Mouse (Mus musculus) testis, postnatal 14 days (tissue): ENCODE measurements at regions not wholly inside any gene's neighbourhood (a gene's known extent, or its start where the extent isn't known, plus 50 kb on each side); places are given as distances from the start of the nearest gene placed in this dataset.
"Not testable (repeated sequence)": the region's sequence is repeated elsewhere in the genome, so short reads cannot be mapped to it uniquely, and the experiment has no call there.

Experiments used
- DNase-seq: peaks from one replicate; pipeline ENCODE4 v3.0.0; 2021; ENCODE audit warnings: low spot score

DNA sequence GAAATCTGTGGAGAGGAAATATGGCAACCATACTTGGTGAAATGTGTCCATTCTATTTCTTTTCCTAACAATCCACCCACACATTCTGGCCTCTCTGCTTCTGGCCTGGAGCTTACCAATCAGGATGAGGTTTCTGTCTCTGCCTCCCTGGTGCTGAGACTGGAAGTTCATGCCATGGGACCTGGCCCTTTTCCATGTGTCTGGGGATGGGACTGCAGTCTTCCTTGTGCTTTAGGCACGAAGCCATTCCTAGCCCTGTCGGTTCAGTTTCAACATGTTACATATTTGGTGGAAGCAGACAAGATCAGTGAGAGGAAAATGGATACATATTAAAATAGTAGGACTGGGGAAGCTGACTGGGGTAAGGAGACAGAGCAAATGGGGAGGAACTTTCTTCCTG lies 100.2 kb upstream of the Tcerg1l start:
- peak; percentile 11 for DNase-seq

DNA sequence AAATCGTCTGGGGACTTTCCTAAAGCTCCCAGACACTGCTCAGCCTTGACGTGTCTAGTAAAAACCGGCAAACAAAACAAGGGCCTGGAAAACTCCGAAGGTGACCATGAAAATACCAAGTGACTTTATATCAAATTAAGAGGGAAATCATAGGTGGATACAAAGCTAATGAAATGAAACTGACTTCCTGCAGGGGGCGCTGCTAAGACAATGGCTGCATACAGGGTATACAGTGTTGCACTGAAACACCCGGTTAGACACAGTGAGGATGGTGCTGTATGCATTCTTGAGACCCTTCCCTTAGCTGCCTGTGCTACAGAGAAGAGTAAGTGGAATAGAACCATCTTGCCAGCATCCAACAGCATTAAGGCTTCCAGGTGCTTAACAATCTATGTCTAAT lies 99.7 kb upstream of the Tcerg1l start:
- DNase-seq: peak; percentile 47

DNA sequence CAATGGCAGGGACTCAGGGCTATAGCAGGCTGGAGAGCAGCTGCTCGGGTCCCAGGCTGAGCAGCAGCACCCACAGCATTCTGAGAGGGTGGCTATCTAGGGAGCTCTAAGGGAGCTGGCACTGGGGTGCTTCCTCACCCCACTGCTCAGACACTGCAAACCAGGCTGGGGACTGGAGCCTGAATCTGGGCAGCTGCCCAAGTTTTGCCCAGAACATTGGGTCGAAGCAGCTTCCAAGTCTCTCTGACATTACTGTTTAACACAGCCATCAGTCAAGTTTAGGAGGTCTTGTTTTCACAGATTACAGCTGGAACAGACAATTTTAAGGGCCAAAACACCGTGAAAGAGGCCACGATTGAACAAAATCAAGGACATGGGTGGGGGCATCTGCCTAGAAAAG lies 96.1 kb upstream of the Tcerg1l start:
- DNase-seq: no peak

DNA sequence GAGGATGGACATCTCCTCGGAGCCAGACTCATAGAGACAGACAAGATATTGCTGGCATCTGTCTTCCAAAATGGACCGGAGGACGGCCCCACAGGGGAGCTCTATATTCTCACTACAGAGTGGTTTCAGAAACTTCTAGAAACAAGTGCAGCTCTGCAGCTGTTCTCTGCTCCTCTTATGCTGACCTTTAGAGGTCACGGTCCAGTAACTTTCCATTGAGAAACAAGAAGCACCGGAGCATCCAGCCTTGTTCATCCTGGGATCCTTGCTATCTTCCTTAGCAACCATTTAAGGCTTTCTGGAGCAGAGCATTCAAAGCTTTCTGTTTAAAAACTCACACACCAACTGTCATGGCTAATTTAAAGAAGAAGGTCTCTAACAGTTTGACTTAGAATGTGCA lies 94.7 kb upstream of the Tcerg1l start:
- DNase-seq: no peak

DNA sequence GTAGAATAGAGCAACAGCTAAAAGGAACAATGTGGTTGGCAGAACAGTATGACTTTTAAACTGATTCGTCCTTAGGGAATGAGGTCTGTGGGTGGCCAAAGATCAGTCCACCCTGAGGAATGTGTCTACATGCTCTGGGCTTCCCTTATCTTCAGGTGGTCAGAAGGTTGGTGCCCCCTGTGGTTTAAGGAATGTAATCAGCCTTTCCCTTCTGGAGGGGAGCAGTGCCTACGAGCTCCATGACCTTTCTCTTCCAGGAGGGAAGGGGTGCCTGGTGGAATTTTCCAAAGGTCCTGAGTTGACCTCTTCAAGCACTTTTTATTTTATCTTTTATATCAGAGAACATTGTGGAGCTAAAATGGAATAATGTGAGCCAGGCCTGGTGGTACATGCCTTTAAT lies 91.9 kb upstream of the Tcerg1l start:
- DNase-seq: no peak

DNA sequence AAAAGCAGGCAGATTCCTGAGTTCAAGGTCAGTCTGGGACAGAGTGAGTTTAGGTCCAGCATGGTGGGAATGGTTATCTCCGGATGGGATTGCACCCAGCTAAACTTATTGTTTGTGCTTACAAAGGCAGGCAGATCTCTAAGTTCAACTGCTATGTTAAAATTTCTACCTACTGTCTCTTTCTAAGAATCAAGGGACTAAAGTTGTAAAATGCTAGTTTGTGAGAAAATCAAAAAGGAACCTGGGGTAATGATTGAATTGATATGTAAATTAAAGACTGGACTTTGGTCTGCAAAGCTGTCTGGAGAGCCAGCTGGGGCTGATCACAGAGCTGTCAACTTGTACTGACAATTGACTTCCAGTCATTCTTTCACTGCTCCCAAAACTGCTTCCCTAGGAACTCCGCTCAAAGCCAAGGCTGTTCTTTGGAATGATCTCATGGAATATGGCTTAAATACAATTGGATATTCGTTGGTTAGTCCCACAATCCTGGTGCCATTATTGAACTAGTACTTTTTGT lies 90.7 kb upstream of the Tcerg1l start:
- no peak for DNase-seq

DNA sequence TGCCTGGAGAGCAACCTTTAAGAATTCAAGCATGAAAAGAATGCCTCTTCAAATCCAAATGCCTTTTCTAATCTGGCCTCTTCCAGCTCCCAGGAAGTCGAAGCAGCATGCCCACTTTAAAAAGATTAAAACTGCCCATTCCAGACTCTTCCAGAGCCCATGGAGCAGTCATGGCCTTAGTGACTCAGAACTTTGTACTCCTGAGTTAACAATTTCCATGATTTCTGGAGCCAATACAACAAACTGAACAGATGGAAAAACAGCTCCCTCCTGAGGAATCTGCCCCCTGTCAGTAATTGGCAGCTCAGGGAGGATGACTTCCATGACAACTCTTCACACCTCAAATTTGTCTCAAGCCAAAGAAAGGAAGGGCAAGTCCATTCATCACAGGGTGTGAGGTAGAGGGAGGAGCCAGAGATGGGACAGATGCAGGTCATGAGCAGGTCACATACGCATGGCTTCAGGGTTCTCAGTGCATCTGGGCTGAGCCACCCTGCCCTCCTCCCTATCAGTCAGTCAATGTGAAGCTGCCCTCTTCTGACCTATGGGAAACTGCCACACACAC lies 75.4 kb upstream of the Tcerg1l start:
- DNase-seq: no peak

DNA sequence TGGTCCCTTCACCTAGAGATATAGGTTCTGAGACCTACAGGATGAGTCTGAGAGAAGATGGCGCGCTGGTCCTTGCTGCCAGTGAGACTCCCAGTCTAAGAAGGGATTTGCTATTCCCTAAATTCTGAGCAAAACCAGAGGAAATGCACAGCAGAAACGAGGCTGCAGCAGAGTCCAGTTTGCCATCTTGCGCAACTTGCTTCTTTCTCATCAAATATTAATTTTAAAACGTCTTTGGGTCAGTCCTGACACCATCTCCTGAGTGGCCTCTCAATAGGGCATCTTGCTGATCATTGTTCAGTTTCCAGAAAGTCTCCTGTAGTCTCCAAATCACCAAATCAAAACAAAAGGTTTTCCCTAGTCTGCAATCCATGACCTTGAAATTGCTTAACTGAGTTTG lies 74.8 kb upstream of the Tcerg1l start:
- DNase-seq: no peak

DNA sequence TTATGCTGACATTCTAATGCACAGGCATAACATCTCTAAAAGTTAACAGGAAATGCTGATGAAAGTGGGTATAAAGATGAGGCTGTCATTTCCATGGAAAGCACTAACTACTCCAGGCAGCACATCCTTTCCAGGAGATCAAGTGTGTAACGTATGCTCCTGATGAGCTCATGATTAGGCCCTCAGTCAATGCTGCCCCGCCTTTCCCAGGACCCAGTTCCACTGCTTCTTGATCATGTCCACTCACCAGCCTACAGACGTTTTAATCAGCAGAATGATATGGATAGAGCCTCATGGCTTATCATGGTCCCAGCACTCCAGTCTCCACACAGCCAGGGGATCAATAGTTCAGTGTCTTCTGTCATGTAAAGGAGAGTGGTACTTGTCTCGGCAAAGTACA lies 71.7 kb upstream of the Tcerg1l start:
- DNase-seq: no peak

DNA sequence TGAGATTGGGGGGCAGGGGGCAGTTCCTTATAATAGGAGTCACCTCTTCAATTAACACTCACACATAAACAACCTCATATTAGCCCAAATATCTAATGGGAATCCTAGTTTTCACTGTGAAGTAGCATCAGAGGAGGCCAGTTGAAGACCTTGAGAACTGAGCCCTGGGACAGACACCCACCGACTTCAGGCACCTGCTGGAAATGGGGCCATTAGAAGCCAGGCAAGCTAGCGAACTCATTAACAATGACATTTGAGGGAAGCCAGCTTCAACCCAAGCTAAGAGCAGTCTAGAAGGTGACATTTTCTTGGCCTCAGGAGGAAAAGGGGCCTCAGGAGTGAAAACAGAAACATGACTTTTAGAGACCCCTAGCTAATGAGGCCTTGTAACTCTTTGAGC lies 70.9 kb upstream of the Tcerg1l start:
- DNase-seq: no peak

DNA sequence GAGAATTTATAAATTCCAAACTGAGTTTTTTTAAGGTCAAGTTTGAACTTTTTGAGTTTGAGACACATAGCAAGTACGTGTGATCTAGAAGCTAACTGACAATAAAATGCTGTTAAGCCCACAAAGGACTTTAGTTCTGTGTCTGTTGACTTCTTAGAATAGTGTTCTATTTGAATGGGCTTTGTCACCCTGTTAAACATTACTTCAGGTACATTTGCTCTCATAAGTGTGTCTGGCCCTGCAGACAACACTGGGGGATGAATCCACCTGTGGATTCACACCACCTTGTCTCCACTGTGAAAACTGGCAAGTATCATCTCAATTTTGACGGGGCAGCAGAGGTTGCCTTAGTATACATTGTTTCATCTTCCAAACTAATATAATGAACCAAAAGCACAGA lies 70.5 kb upstream of the Tcerg1l start:
- no peak for DNase-seq

DNA sequence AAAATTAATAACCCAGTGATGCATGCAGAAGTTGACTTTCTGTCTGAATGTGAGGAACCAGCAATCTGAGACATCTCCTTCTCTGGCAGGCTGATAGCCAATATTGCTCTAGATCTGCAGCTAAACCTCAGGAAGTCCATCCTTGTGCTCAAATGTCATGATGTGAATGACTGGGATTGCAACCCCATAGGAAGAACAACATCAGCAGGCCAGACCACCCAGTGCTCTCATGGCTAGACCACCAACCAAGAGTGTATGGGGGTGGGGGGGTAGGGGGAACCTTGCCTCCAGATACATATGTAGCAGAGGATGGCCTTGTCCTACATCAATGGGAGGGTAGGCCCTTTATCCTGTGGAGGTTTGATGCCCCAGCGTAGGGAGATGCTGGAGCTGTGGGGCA lies 69.9 kb upstream of the Tcerg1l start:
- no peak for DNase-seq

DNA sequence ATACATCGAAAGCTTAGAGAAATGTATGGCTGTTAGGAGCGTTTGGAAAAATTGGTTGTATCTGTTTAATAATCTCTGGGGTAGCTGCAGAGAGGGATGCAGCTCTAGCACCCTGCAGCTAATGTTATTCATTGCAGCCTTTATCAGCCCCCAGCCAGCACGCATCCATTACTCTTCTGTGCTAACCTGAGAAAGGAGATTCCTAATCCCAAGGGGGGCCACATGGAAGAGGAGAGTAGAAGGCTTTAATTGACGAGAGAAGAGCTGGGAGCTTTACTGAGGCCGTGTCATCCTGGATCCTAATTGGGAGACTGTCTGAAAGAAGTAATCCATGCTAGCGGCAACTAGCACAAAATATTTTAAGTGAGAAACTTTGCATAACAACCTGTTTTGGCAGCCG lies 60.4 kb upstream of the Tcerg1l start:
- DNase-seq: no peak

DNA sequence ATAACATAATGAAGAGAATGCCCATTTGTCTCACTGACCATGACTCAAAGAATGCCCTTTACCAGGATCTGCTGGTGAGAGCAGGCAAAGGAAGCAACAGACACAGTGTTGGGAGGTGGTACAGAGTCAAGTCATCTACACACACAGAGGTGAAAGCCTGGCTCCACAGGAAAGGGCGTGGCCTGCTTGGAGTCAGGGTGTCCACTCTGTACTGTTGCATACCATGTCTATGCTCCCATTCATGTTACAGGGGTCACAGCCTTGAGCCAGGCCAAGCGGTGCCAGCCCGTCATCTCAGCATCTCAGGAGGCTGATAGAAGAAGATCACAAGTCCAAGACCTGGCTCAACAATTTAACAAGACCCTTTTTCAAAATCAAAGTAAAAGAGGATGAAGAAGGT lies 57.8 kb upstream of the Tcerg1l start:
- no peak for DNase-seq

DNA sequence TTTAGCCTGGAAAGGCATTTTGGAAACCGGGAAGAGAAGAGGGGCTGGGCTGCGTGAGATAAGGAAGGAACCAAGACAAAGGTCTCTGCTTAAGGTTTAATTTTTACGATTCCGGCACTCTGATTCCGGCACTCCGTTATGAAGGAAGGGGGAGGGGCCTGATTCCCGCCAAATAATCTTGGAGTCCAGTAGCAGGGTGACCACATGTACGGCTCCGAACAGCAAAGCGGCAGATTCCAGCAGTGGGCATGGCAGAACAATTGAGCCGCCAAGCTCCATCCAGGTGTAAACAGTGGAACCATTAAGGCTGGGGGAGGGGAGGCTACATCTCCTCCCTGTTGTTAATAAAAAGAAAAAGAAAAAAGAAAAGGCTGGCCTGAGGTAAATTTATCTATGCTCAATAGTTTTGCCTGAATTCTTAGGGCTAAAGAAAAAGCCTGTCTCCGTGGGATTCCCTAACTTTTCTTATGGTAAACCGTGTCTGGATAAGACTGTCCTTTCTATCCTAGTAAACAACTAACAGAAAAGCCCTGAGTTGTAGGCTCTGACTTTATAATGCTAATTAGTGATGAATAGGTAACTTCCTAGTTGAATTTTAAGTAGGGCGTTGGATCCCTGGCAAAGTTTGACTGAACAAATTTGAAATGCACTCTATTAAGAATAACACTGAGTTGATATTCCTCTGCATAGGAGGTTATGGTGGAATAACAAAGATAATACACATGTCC lies 57.1 kb upstream of the Tcerg1l start:
- DNase-seq: not testable (repeated sequence)

DNA sequence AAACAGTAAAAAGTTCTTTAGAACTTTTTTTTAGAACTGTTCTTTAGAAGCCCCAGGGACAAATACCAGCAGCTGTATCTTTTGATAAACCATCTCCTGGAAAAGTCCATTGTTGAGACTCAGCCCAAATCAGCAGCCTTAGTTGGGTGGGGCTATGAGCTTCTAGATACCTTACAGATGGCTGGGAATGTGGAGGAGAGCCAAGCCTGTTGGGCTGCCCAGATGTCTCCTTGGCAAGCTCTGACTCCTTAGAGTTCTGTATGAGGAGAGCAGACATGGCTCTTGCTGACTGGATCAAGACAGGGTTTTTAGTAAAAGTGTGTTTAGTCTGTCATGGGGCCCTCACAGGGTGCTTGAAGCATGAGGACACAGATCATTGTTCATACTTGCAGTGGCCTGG lies 53.8 kb upstream of the Tcerg1l start:
- DNase-seq: no peak

DNA sequence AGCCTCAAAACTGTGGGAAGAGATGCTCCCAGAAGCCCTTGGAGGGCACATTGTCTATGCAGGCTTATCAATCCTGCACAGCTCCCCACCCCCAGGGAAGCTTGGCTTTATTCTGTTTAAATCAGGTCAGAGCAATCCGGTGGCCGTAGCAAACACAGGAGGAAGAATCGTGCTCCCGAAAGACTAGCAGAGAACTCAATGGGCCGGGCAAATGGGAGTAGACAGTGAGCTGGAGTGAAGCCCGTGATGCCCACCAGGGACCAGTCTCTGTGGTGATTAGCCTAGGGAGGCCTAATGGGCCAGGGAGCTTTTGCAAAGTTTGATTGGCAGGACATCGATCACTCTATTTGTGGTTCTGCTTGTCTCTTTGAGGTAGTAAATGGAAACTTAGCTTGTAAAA lies 51.0 kb upstream of the Tcerg1l start:
- no peak for DNase-seq
